Mouse (Mus musculus) CD4-positive, CD25-positive, alpha-beta regulatory T cell, adult 2 months (primary cell): Measurements from ENCODE around the gene Rpa1.

Source experiments
- DNase-seq: peaks from one replicate; pipeline ENCODE4 v3.0.0-alpha.2; 2012; ENCODE audit warnings: low read depth, low spot score

Rpa1 gene

GRCm38 (mm10) chr11:75286868-75287267, 61.3 kb downstream of the Rpa1 start:
- DNase-seq, result no peak

- DNase-seq, result no peak
These were observed 62.1 kb downstream of the Rpa1 start for GRCm38 (mm10) chr11:75285893-75286467.

GRCm38 (mm10) chr11:75283784-75284183, 64.3 kb downstream of the Rpa1 start:
- peak; percentile 20 for DNase-seq

GRCm38 (mm10) chr11:75282496-75283120, 65.5 kb downstream of the Rpa1 start:
- DNase-seq, result peak; percentile 76

- peak; percentile 53 for DNase-seq
These were observed 66.5 kb downstream of the Rpa1 start for GRCm38 (mm10) chr11:75281380-75282256.

- DNase-seq, result peak; percentile 13
These were observed 67.6 kb downstream of the Rpa1 start for GRCm38 (mm10) chr11:75280435-75281001.

GRCm38 (mm10) chr11:75280066-75280410, 68.1 kb downstream of the Rpa1 start:
- DNase-seq, result no peak

- peak; percentile 67 for DNase-seq
These were observed 68.6 kb downstream of the Rpa1 start for GRCm38 (mm10) chr11:75279342-75280065.

- DNase-seq, result no peak
These were observed 69.1 kb downstream of the Rpa1 start for GRCm38 (mm10) chr11:75279013-75279341.

- DNase-seq, result no peak
These were observed 70.0 kb downstream of the Rpa1 start for GRCm38 (mm10) chr11:75278115-75278514.

- no peak for DNase-seq
These were observed 73.1 kb downstream of the Rpa1 start for GRCm38 (mm10) chr11:75275035-75275434.

GRCm38 (mm10) chr11:75273466-75273865, 74.7 kb downstream of the Rpa1 start:
- DNase-seq, result no peak

GRCm38 (mm10) chr11:75270985-75271434, 77.1 kb downstream of the Rpa1 start:
- no peak for DNase-seq

- DNase-seq, result no peak
These were observed 77.7 kb downstream of the Rpa1 start for GRCm38 (mm10) chr11:75270276-75270984.

- no peak for DNase-seq
These were observed 78.9 kb downstream of the Rpa1 start for GRCm38 (mm10) chr11:75269213-75269612.

- DNase-seq, result no peak
These were observed 79.6 kb downstream of the Rpa1 start for GRCm38 (mm10) chr11:75268492-75268891.

- DNase-seq, result no peak
These were observed 80.3 kb downstream of the Rpa1 start for GRCm38 (mm10) chr11:75267826-75268281.

- DNase-seq, result no peak
These were observed 82.6 kb downstream of the Rpa1 start for GRCm38 (mm10) chr11:75265545-75265944.

GRCm38 (mm10) chr11:75264550-75264949, 83.6 kb downstream of the Rpa1 start:
- DNase-seq, result no peak

GRCm38 (mm10) chr11:75263964-75264312, 84.2 kb downstream of the Rpa1 start:
- DNase-seq, result no peak
